Mouse (Mus musculus): ENCODE data around the gene Tyw3.

The Tyw3 gene

GRCm38 (mm10) chr3:154570029-154570575 lies 26.8 kb downstream of the Tyw3 start:
- no peak for DNase-seq (ENCODE audit: extremely low spot score, low read depth, low spot score)

- DNase-seq (ENCODE audit: extremely low spot score, low read depth, low spot score) = no peak
Observed at GRCm38 (mm10) chr3:154565437-154565836, 31.5 kb downstream of the Tyw3 start.

GRCm38 (mm10) chr3:154562192-154562591 lies 34.7 kb downstream of the Tyw3 start:
- DNase-seq (ENCODE audit: extremely low spot score, low read depth, low spot score) = no peak

GRCm38 (mm10) chr3:154551035-154551411 lies 45.9 kb downstream of the Tyw3 start:
- no peak for DNase-seq (ENCODE audit: extremely low spot score, low read depth, low spot score)

GRCm38 (mm10) chr3:154550326-154551034 lies 46.4 kb downstream of the Tyw3 start:
- DNase-seq (ENCODE audit: extremely low spot score, low read depth, low spot score) = no peak

- DNase-seq (ENCODE audit: extremely low spot score, low read depth, low spot score) = no peak
Observed at GRCm38 (mm10) chr3:154548868-154549301, 48.0 kb downstream of the Tyw3 start.

GRCm38 (mm10) chr3:154547549-154548426 lies 49.1 kb downstream of the Tyw3 start:
- DNase-seq (ENCODE audit: extremely low spot score, low read depth, low spot score) = no peak

GRCm38 (mm10) chr3:154546234-154546633 lies 50.7 kb downstream of the Tyw3 start:
- DNase-seq (ENCODE audit: extremely low spot score, low read depth, low spot score) = no peak

GRCm38 (mm10) chr3:154540086-154540911 lies 56.6 kb downstream of the Tyw3 start:
- DNase-seq (ENCODE audit: extremely low spot score, low read depth, low spot score) = no peak

- DNase-seq (ENCODE audit: extremely low spot score, low read depth, low spot score) = no peak
Observed at GRCm38 (mm10) chr3:154536134-154536533, 60.8 kb downstream of the Tyw3 start.

- DNase-seq (ENCODE audit: extremely low spot score, low read depth, low spot score) = no peak
Observed at GRCm38 (mm10) chr3:154533246-154533645, 63.7 kb downstream of the Tyw3 start.

- no peak for DNase-seq (ENCODE audit: extremely low spot score, low read depth, low spot score)
Observed at GRCm38 (mm10) chr3:154528973-154529372, 67.9 kb downstream of the Tyw3 start.

- DNase-seq (ENCODE audit: extremely low spot score, low read depth, low spot score) = no peak
Observed at GRCm38 (mm10) chr3:154526610-154527009, 70.3 kb downstream of the Tyw3 start.

Measured in hindlimb bud, embryonic 11.5 days (tissue).